Mouse (Mus musculus): ENCODE results near the gene Olfr67. TPM values are rescaled to one million over a fixed set of nuclear protein-coding genes. Genes with fewer than 3 reads are reported as not detected.
A peak's percentile ranks its signal among the peaks of the same experiment; 100 is the strongest.
"Not testable (repeated sequence)": the region's sequence is repeated elsewhere in the genome, so short reads cannot be mapped to it uniquely, and the experiment has no call there.

Gene Olfr67
- total and polyA plus RNA-seq, 2 experiments from 2014 or later: not detected

- WGBS: 81% methylated on average over 3 of the region's 3 CpGs
These were observed 19.1 kb upstream of the Olfr67 start for GRCm38 (mm10) chr7:103810746-103811145.

GRCm38 (mm10) chr7:103810296-103810695 is 18.7 kb upstream of the Olfr67 start:
- no peak for ATAC-seq (ENCODE audit: low FRiP score)

More at GRCm38 (mm10) chr7:103810746-103811145, 19.1 kb upstream of the Olfr67 start:
- ATAC-seq (ENCODE audit: low FRiP score) (no peak), DNase-seq (ENCODE audit: low spot score) (no peak)
- Histone ChIP-seq H3K9ac (replicated peaks; ENCODE audit: low read length, poor library complexity, severe bottlenecking) (no peak overlapping the region), H3K4me3 (ENCODE audit: low read depth, low read length) (no peak overlapping the region), H3K9me3 (ENCODE audit: low read length) (no peaks in the 10 kb centered on the region), H3K4me2 (ENCODE audit: low read depth, low read length, poor library complexity, severe bottlenecking) (no peak overlapping the region), H3K36me3 (ENCODE audit: insufficient read depth, low read length) (no peaks in the 10 kb centered on the region), H3K27ac (ENCODE audit: low read depth, low read length) (no peak overlapping the region), H3K27me3 (ENCODE audit: insufficient read depth, low read length) (no peaks in the 10 kb centered on the region), H3K4me1 (ENCODE audit: insufficient read depth, low read length) (no peaks in the 10 kb centered on the region)
- no peak for TF ChIP-seq CTCF (IDR thresholded peaks at IDR 0.05)

GRCm38 (mm10) chr7:103809801-103810155 is 18.2 kb upstream of the Olfr67 start:
- no peak for TF ChIP-seq CTCF (IDR thresholded peaks at IDR 0.05)
- 74% methylated on average over 1 of the region's 1 CpGs for WGBS
- H3K4me2 ChIP-seq (ENCODE audit: low read depth, low read length, poor library complexity, severe bottlenecking): no peak overlapping the region
- no peak for DNase-seq (ENCODE audit: low spot score)
- no peaks in the 10 kb centered on the region for H3K27me3 ChIP-seq (ENCODE audit: insufficient read depth, low read length)
- H3K27ac ChIP-seq (ENCODE audit: low read depth, low read length): no peak overlapping the region
- no peak overlapping the region for H3K9ac ChIP-seq (replicated peaks; ENCODE audit: low read length, poor library complexity, severe bottlenecking)
- H3K9me3 ChIP-seq (ENCODE audit: low read length): no peaks in the 10 kb centered on the region
- H3K36me3 ChIP-seq (ENCODE audit: insufficient read depth, low read length): no peaks in the 10 kb centered on the region
- H3K4me1 ChIP-seq (ENCODE audit: insufficient read depth, low read length): no peaks in the 10 kb centered on the region
- no peak for ATAC-seq (ENCODE audit: low FRiP score)
- H3K4me3 ChIP-seq (ENCODE audit: low read depth, low read length): no peak overlapping the region

More at GRCm38 (mm10) chr7:103810296-103810695, 18.7 kb upstream of the Olfr67 start:
- TF ChIP-seq CTCF (IDR thresholded peaks at IDR 0.05): no peak
- no peak for DNase-seq (ENCODE audit: low spot score)
- Histone ChIP-seq H3K36me3 (ENCODE audit: insufficient read depth, low read length) (no peaks in the 10 kb centered on the region), H3K27me3 (ENCODE audit: insufficient read depth, low read length) (no peaks in the 10 kb centered on the region), H3K27ac (ENCODE audit: low read depth, low read length) (no peak overlapping the region), H3K9me3 (ENCODE audit: low read length) (no peaks in the 10 kb centered on the region), H3K4me1 (ENCODE audit: insufficient read depth, low read length) (no peaks in the 10 kb centered on the region), H3K4me2 (ENCODE audit: low read depth, low read length, poor library complexity, severe bottlenecking) (no peak overlapping the region), H3K9ac (replicated peaks; ENCODE audit: low read length, poor library complexity, severe bottlenecking) (no peak overlapping the region), H3K4me3 (ENCODE audit: low read depth, low read length) (no peak overlapping the region)
- WGBS: 78% methylated on average over 1 of the region's 1 CpGs

- no peak overlapping the region for H3K4me3 ChIP-seq (ENCODE audit: low read depth, low read length)
- DNase-seq (ENCODE audit: low spot score) (no peak), ATAC-seq (ENCODE audit: low FRiP score) (no peak)
- no peak overlapping the region for H3K4me2 ChIP-seq (ENCODE audit: low read depth, low read length, poor library complexity, severe bottlenecking)
- no peaks in the 10 kb centered on the region for H3K4me1 ChIP-seq (ENCODE audit: insufficient read depth, low read length)
- no peak for TF ChIP-seq CTCF (IDR thresholded peaks at IDR 0.05)
- no peak overlapping the region for H3K27ac ChIP-seq (ENCODE audit: low read depth, low read length)
- no peaks in the 10 kb centered on the region for H3K27me3 ChIP-seq (ENCODE audit: insufficient read depth, low read length)
- no peaks in the 10 kb centered on the region for H3K36me3 ChIP-seq (ENCODE audit: insufficient read depth, low read length)
- H3K9me3 ChIP-seq (ENCODE audit: low read length): no peaks in the 10 kb centered on the region
- no peak overlapping the region for H3K9ac ChIP-seq (replicated peaks; ENCODE audit: low read length, poor library complexity, severe bottlenecking)
- WGBS: 70% methylated on average over 5 of the region's 5 CpGs
These were observed 17.6 kb upstream of the Olfr67 start for GRCm38 (mm10) chr7:103808971-103809800.

- H3K4me3 ChIP-seq (ENCODE audit: low read depth, low read length); DNase-seq (ENCODE audit: low spot score); ATAC-seq (ENCODE audit: low FRiP score); H3K9me3 ChIP-seq (ENCODE audit: low read length); H3K4me1 ChIP-seq (ENCODE audit: insufficient read depth, low read length); H3K4me2 ChIP-seq (ENCODE audit: low read depth, low read length, poor library complexity, severe bottlenecking); H3K27me3 ChIP-seq (ENCODE audit: insufficient read depth, low read length); H3K27ac ChIP-seq (ENCODE audit: low read depth, low read length); H3K36me3 ChIP-seq (ENCODE audit: insufficient read depth, low read length); H3K9ac ChIP-seq (replicated peaks; ENCODE audit: low read length, poor library complexity, severe bottlenecking): not testable (repeated sequence)
- WGBS: 76% methylated on average over 2 of the region's 2 CpGs
These were observed 16.5 kb upstream of the Olfr67 start for GRCm38 (mm10) chr7:103808120-103808519.

GRCm38 (mm10) chr7:103806856-103807255 is 15.2 kb upstream of the Olfr67 start:
- 63% methylated on average over 1 of the region's 1 CpGs for WGBS
- Histone ChIP-seq H3K27ac (ENCODE audit: low read depth, low read length) (no peak overlapping the region), H3K4me3 (ENCODE audit: low read depth, low read length) (no peak overlapping the region), H3K9ac (replicated peaks; ENCODE audit: low read length, poor library complexity, severe bottlenecking) (no peak overlapping the region), H3K36me3 (ENCODE audit: insufficient read depth, low read length) (no peaks in the 10 kb centered on the region), H3K4me2 (ENCODE audit: low read depth, low read length, poor library complexity, severe bottlenecking) (no peak overlapping the region), H3K9me3 (ENCODE audit: low read length) (no peaks in the 10 kb centered on the region), H3K27me3 (ENCODE audit: insufficient read depth, low read length) (no peaks in the 10 kb centered on the region), H3K4me1 (ENCODE audit: insufficient read depth, low read length) (no peaks in the 10 kb centered on the region)
- DNase-seq (ENCODE audit: low spot score) (peak; percentile 64), ATAC-seq (ENCODE audit: low FRiP score) (no peak)
- peak; percentile 70 for TF ChIP-seq CTCF (IDR thresholded peaks at IDR 0.05)

All from midbrain, postnatal 0 days (tissue).